Mouse (Mus musculus): ENCODE data around the gene R3hdm4.

R3hdm4 gene

GRCm38 (mm10) chr10:79942988-79943387 is 22.0 kb upstream of the R3hdm4 start:
- DNase-seq (ENCODE audit: low spot score): no peak

GRCm38 (mm10) chr10:79940749-79941148 is 19.7 kb upstream of the R3hdm4 start:
- DNase-seq (ENCODE audit: low spot score): no peak

GRCm38 (mm10) chr10:79937775-79938526 is 16.9 kb upstream of the R3hdm4 start:
- DNase-seq (ENCODE audit: low spot score): no peak

- DNase-seq (ENCODE audit: low spot score): no peak
Observed at GRCm38 (mm10) chr10:79936911-79937441, 16.0 kb upstream of the R3hdm4 start.

GRCm38 (mm10) chr10:79936284-79936910 is 15.4 kb upstream of the R3hdm4 start:
- no peak for DNase-seq (ENCODE audit: low spot score)

- no peak for DNase-seq (ENCODE audit: low spot score)
Observed at GRCm38 (mm10) chr10:79934794-79935569, 14.0 kb upstream of the R3hdm4 start.

- no peak for DNase-seq (ENCODE audit: low spot score)
Observed at GRCm38 (mm10) chr10:79934272-79934721, 13.3 kb upstream of the R3hdm4 start.

GRCm38 (mm10) chr10:79933861-79934260 is 12.9 kb upstream of the R3hdm4 start:
- DNase-seq (ENCODE audit: low spot score): no peak

GRCm38 (mm10) chr10:79933145-79933679 is 12.2 kb upstream of the R3hdm4 start:
- no peak for DNase-seq (ENCODE audit: low spot score)

- no peak for DNase-seq (ENCODE audit: low spot score)
Observed at GRCm38 (mm10) chr10:79932736-79933135, 11.7 kb upstream of the R3hdm4 start.

GRCm38 (mm10) chr10:79931797-79932196 is 10.8 kb upstream of the R3hdm4 start:
- no peak for DNase-seq (ENCODE audit: low spot score)

GRCm38 (mm10) chr10:79930826-79931186 is 9.8 kb upstream of the R3hdm4 start:
- DNase-seq (ENCODE audit: low spot score): no peak

- no peak for DNase-seq (ENCODE audit: low spot score)
Observed at GRCm38 (mm10) chr10:79929967-79930825, 9.2 kb upstream of the R3hdm4 start.

GRCm38 (mm10) chr10:79928907-79929701 is 8.1 kb upstream of the R3hdm4 start:
- no peak for DNase-seq (ENCODE audit: low spot score)

- DNase-seq (ENCODE audit: low spot score): no peak
Observed at GRCm38 (mm10) chr10:79928030-79928694, 7.2 kb upstream of the R3hdm4 start.

GRCm38 (mm10) chr10:79927324-79928029 is 6.5 kb upstream of the R3hdm4 start:
- DNase-seq (ENCODE audit: low spot score): peak; percentile 39

- peak; percentile 68 for DNase-seq (ENCODE audit: low spot score)
Observed at GRCm38 (mm10) chr10:79926491-79927323, 5.7 kb upstream of the R3hdm4 start, which contains the start of gene Arid3a. TSS of gene Arid3a (plus strand) at chr10:79927043.

- no peak for DNase-seq (ENCODE audit: low spot score)
Observed at GRCm38 (mm10) chr10:79925785-79926490, 4.9 kb upstream of the R3hdm4 start.

All from layer of hippocampus, adult 9-10 months (tissue).